ENCODE assay signal across 8 mouse cellular contexts in genomic region chr16:92694496-92695106, GRCm38 (mm10).
DNase-seq lines count a peak whose midpoint lies in the region; ATAC-seq and TF ChIP-seq lines count a peak whose summit lies in the region.

No protein-coding gene starts in this region.

- peaks cover 76% of the 10 kb centered on the region for H3K27me3 ChIP-seq in heart, embryonic 13.5 days (replicated peaks)
- H3K27me3 ChIP-seq in limb, embryonic 14.5 days (ENCODE audit: control insufficient read depth, insufficient read depth, low read length) = peaks cover 33% of the 10 kb centered on the region

- H3K27ac ChIP-seq in heart, embryonic 13.5 days (replicated peaks) = no peak overlapping the region
- no peak overlapping the region for H3K27ac ChIP-seq in brown adipose tissue, adult 24 weeks (replicated peaks; ENCODE audit: low read depth, low read length)
- H3K27ac ChIP-seq in limb, embryonic 14.5 days (replicated peaks; ENCODE audit: low read depth, low read length) = no peak overlapping the region

- no peak for ATAC-seq in heart, embryonic 13.5 days (ENCODE audit: extremely low read depth, insufficient number of reproducible peaks, low FRiP score, low TSS enrichment)
- no peak for ATAC-seq in limb, embryonic 14.5 days (ENCODE audit: low FRiP score, low read depth)
- ATAC-seq in megakaryocyte-erythroid progenitor cell, adult 5-6 weeks (replicated peaks; ENCODE audit: low FRiP score, low TSS enrichment, poor library complexity, severe bottlenecking) = no peak

- no peak for TF ChIP-seq POLR2A in limb, embryonic 14.5 days (IDR thresholded peaks at IDR 0.05; ENCODE audit: borderline replicate concordance, extremely low read depth, insufficient read depth, insufficient read length)

- H3K9me3 ChIP-seq in heart, embryonic 13.5 days = no peaks in the 10 kb centered on the region
- no peaks in the 10 kb centered on the region for H3K9me3 ChIP-seq in limb, embryonic 14.5 days (ENCODE audit: control insufficient read depth, low read length)

- H3K4me1 ChIP-seq in heart, embryonic 13.5 days = peaks cover 43% of the 10 kb centered on the region
- H3K4me1 ChIP-seq in brown adipose tissue, adult 24 weeks (ENCODE audit: control insufficient read depth, insufficient read depth, insufficient read length, low read length) = no peaks in the 10 kb centered on the region
- H3K4me1 ChIP-seq in limb, embryonic 14.5 days (ENCODE audit: control insufficient read depth, insufficient read depth, low read length) = peaks cover 31% of the 10 kb centered on the region

- peak overlapping the region; percentile 100 for H3K4me2 ChIP-seq in heart, embryonic 13.5 days
- H3K4me2 ChIP-seq in limb, embryonic 14.5 days (replicated peaks; ENCODE audit: low read depth, low read length, severe bottlenecking) = peak overlapping the region; percentile 100

- no peak for DNase-seq in heart, postnatal 36 days
- DNase-seq in 3134 (ENCODE audit: extremely low read depth, insufficient read length, low spot score) = peak; percentile 38
- DNase-seq in limb, embryonic 14.5 days (ENCODE audit: low spot score) = no peak
- no peak for DNase-seq in left cerebral cortex, adult 11 months (ENCODE audit: low spot score)
- no peak for DNase-seq in left cerebral cortex, adult 18-20 months (ENCODE audit: low spot score in 2 of 2)

- WGBS in heart, embryonic 13.5 days = 5% methylated on average over 16 of the region's 19 CpGs
- WGBS in limb, embryonic 14.5 days = 6% methylated on average over 17 of the region's 19 CpGs

- H3K9ac ChIP-seq in heart, embryonic 13.5 days = peak overlapping the region; percentile 11; the same call in 1 of the 2 replicates
- 0 out of 2 replicates have a peak overlapping the region, but pooled peaks have one; percentile 16 for H3K9ac ChIP-seq in limb, embryonic 14.5 days (ENCODE audit: low read depth, low read length, severe bottlenecking)

- H3K36me3 ChIP-seq in heart, embryonic 13.5 days = no peaks in the 10 kb centered on the region
- H3K36me3 ChIP-seq in limb, embryonic 14.5 days (ENCODE audit: control insufficient read depth, insufficient read depth, low read length) = no peaks in the 10 kb centered on the region

- intact Hi-C loops in heart, postnatal 36 days (cut with DNase I) = loop anchor here (5.0 to 10.0 kb wide), 3 partner anchors 258 to 850 kb away; no protein-coding TSS in a partner anchor

- peak overlapping the region; percentile 69 for H3K4me3 ChIP-seq in heart, embryonic 13.5 days
- H3K4me3 ChIP-seq in brown adipose tissue, adult 24 weeks (ENCODE audit: insufficient read depth, low read depth, low read length) = peak overlapping the region; percentile 48
- peak overlapping the region; percentile 56 for H3K4me3 ChIP-seq in limb, embryonic 14.5 days (replicated peaks; ENCODE audit: low read length)
